Mouse (Mus musculus) ovary, postnatal 14 days (tissue): ENCODE results near the gene Vmn1r199.
"Not testable (repeated sequence)": the region's sequence is repeated elsewhere in the genome, so short reads cannot be mapped to it uniquely, and the experiment has no call there.

Experiments
- DNase-seq: peaks from one replicate; pipeline ENCODE4 v3.0.0; 2022; ENCODE audit warnings: low spot score

Vmn1r199 gene

GRCm38 (mm10) chr13:22379518-22379917, at the start of gene Vmn1r199:
Gene Vmn1r199, plus strand, starts transcription at chr13:22379818.
- no peak for DNase-seq

- DNase-seq: no peak
These were observed 46.3 kb upstream of the Vmn1r199 start for GRCm38 (mm10) chr13:22333269-22333668.

GRCm38 (mm10) chr13:22335565-22335964, 44.1 kb upstream of the Vmn1r199 start:
- DNase-seq: no peak

- no peak for DNase-seq
These were observed 29.6 kb upstream of the Vmn1r199 start, which contains the start of gene Vmn1r198 for GRCm38 (mm10) chr13:22350064-22350463. Gene Vmn1r198, plus strand, starts transcription at chr13:22350364.

- DNase-seq: no peak
These were observed 28.8 kb upstream of the Vmn1r199 start for GRCm38 (mm10) chr13:22350813-22351212.

GRCm38 (mm10) chr13:22381128-22381527, 1.5 kb downstream of the Vmn1r199 start:
- DNase-seq: not testable (repeated sequence)

- DNase-seq: no peak
These were observed 3.8 kb downstream of the Vmn1r199 start for GRCm38 (mm10) chr13:22383401-22383800.

GRCm38 (mm10) chr13:22387050-22387449, 7.4 kb downstream of the Vmn1r199 start:
- DNase-seq: no peak

DNA sequence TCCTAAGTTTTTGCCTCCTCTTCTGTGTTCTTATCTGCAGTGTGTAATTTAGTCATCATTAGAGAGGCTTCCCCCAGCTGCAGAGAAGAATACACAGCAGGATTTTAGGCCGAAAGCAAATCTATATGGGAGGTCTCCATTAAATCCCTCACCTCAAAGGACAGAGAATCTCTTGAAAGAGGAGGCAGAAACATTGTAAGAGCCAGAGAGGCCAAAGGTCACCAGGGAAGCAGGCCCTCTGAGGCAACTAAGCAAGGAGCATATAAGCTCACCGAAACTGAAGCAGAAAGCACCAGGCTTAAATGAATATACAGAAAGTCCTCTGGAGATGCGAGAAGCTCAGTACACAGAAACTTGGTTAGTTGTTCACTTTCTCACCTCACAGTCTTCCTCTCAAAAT, 10.5 kb downstream of the Vmn1r199 start, which contains the start of gene Vmn1r200:
Gene Vmn1r200 (plus strand): TSS at position 301 of the 400 bp plus-strand sequence.
- no peak for DNase-seq

- no peak for DNase-seq
These were observed 23.4 kb downstream of the Vmn1r199 start for GRCm38 (mm10) chr13:22402978-22403377.
